Mouse (Mus musculus) lung, postnatal 4 days (tissue): ENCODE data around the gene Olfr1303.

Experiments
- DNase-seq, 2 experiments: peaks; one replicate each; pipeline ENCODE4 v3.0.0; 2021

The Olfr1303 gene

GRCm38 (mm10) chr2:111820240-111820639 lies at the start of gene Olfr1303:
Olfr1303 (minus strand) TSS chr2:111820340.
- no peak for DNase-seq

GRCm38 (mm10) chr2:111812936-111813335 lies 7.2 kb downstream of the Olfr1303 start:
- DNase-seq, result no peak

- no peak for DNase-seq
Measured at GRCm38 (mm10) chr2:111777129-111777528, 43.0 kb downstream of the Olfr1303 start, which contains the start of gene Olfr1302. Olfr1302 (plus strand) TSS chr2:111777429.
